In genomic region chr17:47903846-47904680, GRCm38 (mm10) we compare ENCODE assay signal across 10 mouse cellular contexts. TPM values are rescaled to one million over a fixed set of nuclear protein-coding genes. Genes with fewer than 3 reads are reported as not detected.
DNase-seq lines count a peak whose midpoint lies in the region; ATAC-seq lines count a peak whose summit lies in the region.
"Had no signal": no experiment of that assay in that cellular context is flagged by ENCODE, and none has a peak within 500 bp of the region (broad histone marks: within the 10 kb centered on the region; RNA-seq: fewer than 3 reads in every experiment).

No protein-coding gene starts in this region.

- H3K36me3 ChIP-seq in kidney, embryonic 14.5 days (ENCODE audit: control insufficient read depth, insufficient read depth, low read length): peaks cover 33% of the 10 kb centered on the region
- H3K36me3 ChIP-seq in embryonic facial prominence, embryonic 10.5 days (replicated peaks): peaks cover 70% of the 10 kb centered on the region
- H3K36me3 ChIP-seq in hindbrain, embryonic 12.5 days: 0 out of 2 replicates have a peak, but pooled peaks cover 5% of the 10 kb centered on the region
- H3K36me3 ChIP-seq in midbrain, embryonic 14.5 days (ENCODE audit: control insufficient read depth, insufficient read depth, low read length): peaks cover 5% of the 10 kb centered on the region; the same call in 1 of the 2 replicates

- H3K9me3 ChIP-seq in kidney, embryonic 14.5 days (ENCODE audit: control insufficient read depth, low read length): no peaks in the 10 kb centered on the region
- no peaks in the 10 kb centered on the region for H3K9me3 ChIP-seq in embryonic facial prominence, embryonic 10.5 days
- H3K9me3 ChIP-seq in hindbrain, embryonic 12.5 days (replicated peaks): no peaks in the 10 kb centered on the region
- H3K9me3 ChIP-seq in midbrain, embryonic 14.5 days (ENCODE audit: control insufficient read depth, low read length): no peaks in the 10 kb centered on the region

- no peak for DNase-seq in kidney, postnatal 25 days
- DNase-seq in embryonic facial prominence, embryonic 10.5 days (ENCODE audit: low spot score): peak; percentile 52
- DNase-seq in midbrain, embryonic 14.5 days: no peak
- no peak for DNase-seq in T-cell, adult 2 months (ENCODE audit: low spot score)
- no peak for DNase-seq in left cerebral cortex, adult 18-20 months (ENCODE audit: low spot score in 2 of 2)
- DNase-seq in heart, postnatal 4 days: no peak
- DNase-seq: cerebellum, adult 9-10 months; lung, postnatal 4 days had no signal

- no peak for ATAC-seq in kidney, embryonic 14.5 days (ENCODE audit: low FRiP score, low TSS enrichment)
- no peak for ATAC-seq in hindbrain, embryonic 12.5 days (ENCODE audit: low FRiP score)
- 0 out of 2 replicates have a peak, but pooled peaks have one; percentile 4 for ATAC-seq in midbrain, embryonic 14.5 days (ENCODE audit: low FRiP score, low TSS enrichment)

- WGBS in kidney, embryonic 14.5 days: 28% methylated on average over 35 of the region's 35 CpGs
- 24% methylated on average over 35 of the region's 35 CpGs for WGBS in embryonic facial prominence, embryonic 10.5 days
- 22% methylated on average over 35 of the region's 35 CpGs for WGBS in hindbrain, embryonic 12.5 days
- WGBS in midbrain, embryonic 14.5 days: 22% methylated on average over 35 of the region's 35 CpGs

- 0 out of 2 replicates have a peak overlapping the region, but pooled peaks have one; percentile 3 for H3K4me3 ChIP-seq in kidney, embryonic 14.5 days (ENCODE audit: low read length)
- peak overlapping the region; percentile 39 for H3K4me3 ChIP-seq in embryonic facial prominence, embryonic 10.5 days
- no peak overlapping the region for H3K4me3 ChIP-seq in hindbrain, embryonic 12.5 days
- 0 out of 2 replicates have a peak overlapping the region, but pooled peaks have one; percentile 22 for H3K4me3 ChIP-seq in midbrain, embryonic 14.5 days (replicated peaks; ENCODE audit: low read depth, low read length)

- 0 out of 2 replicates have a peak overlapping the region, but pooled peaks have one; percentile 23 for H3K9ac ChIP-seq in kidney, embryonic 14.5 days (ENCODE audit: low read depth, low read length)
- no peak overlapping the region for H3K9ac ChIP-seq in hindbrain, embryonic 12.5 days
- no peak overlapping the region; the same call in 1 of the 2 replicates for H3K9ac ChIP-seq in midbrain, embryonic 14.5 days (replicated peaks; ENCODE audit: low read length)

- H3K27ac ChIP-seq in kidney, embryonic 14.5 days (ENCODE audit: low read depth, low read length): no peak overlapping the region
- peak overlapping the region; percentile 61 for H3K27ac ChIP-seq in embryonic facial prominence, embryonic 10.5 days (replicated peaks)
- no peak overlapping the region for H3K27ac ChIP-seq in hindbrain, embryonic 12.5 days
- H3K27ac ChIP-seq in midbrain, embryonic 14.5 days (replicated peaks; ENCODE audit: low read depth, low read length): no peak overlapping the region

- H3K4me1 ChIP-seq in kidney, embryonic 14.5 days (ENCODE audit: control insufficient read depth, insufficient read depth, low read length): peaks cover 48% of the 10 kb centered on the region
- peaks cover 80% of the 10 kb centered on the region for H3K4me1 ChIP-seq in embryonic facial prominence, embryonic 10.5 days
- peaks cover 50% of the 10 kb centered on the region for H3K4me1 ChIP-seq in hindbrain, embryonic 12.5 days
- H3K4me1 ChIP-seq in midbrain, embryonic 14.5 days (ENCODE audit: control insufficient read depth, insufficient read depth, low read length): peaks cover 34% of the 10 kb centered on the region

- no peaks in the 10 kb centered on the region for H3K27me3 ChIP-seq in kidney, embryonic 14.5 days (ENCODE audit: control insufficient read depth, insufficient read depth, low read length)
- no peaks in the 10 kb centered on the region for H3K27me3 ChIP-seq in embryonic facial prominence, embryonic 10.5 days (replicated peaks; ENCODE audit: low read depth, poor library complexity, severe bottlenecking)
- peaks cover 9% of the 10 kb centered on the region; the same call in 1 of the 2 replicates for H3K27me3 ChIP-seq in hindbrain, embryonic 12.5 days
- H3K27me3 ChIP-seq in midbrain, embryonic 14.5 days (ENCODE audit: control insufficient read depth, insufficient read depth, low read length): no peaks in the 10 kb centered on the region

- H3K4me2 ChIP-seq in kidney, embryonic 14.5 days (replicated peaks; ENCODE audit: low read depth, low read length): peak overlapping the region; percentile 22; the same call in 1 of the 2 replicates
- peak overlapping the region; percentile 39 for H3K4me2 ChIP-seq in hindbrain, embryonic 12.5 days (replicated peaks)
- H3K4me2 ChIP-seq in midbrain, embryonic 14.5 days (ENCODE audit: low read length): peak overlapping the region; percentile 47

RNA-seq across cellular contexts. Expression of gene Foxp4, which starts 20.4 kb away (rescaled TPM):
- 23.9 and 25.4 TPM in 2 replicates for polyA plus RNA-seq in kidney, embryonic 14.5 days (2014; fragmentation: Nextera tagmentation; extraction: Ambion mirVana)
- polyA plus RNA-seq in embryonic facial prominence, embryonic 10.5 days (2016; fragmentation: Nextera tagmentation; extraction: Ambion mirVana): 26.9 and 28.1 TPM in 2 replicates
- 40.6 and 41.7 TPM in 2 replicates for polyA plus RNA-seq in hindbrain, embryonic 12.5 days (2016; fragmentation: Nextera tagmentation; extraction: Ambion mirVana)
- 40.6 and 40.9 TPM in 2 replicates for polyA plus RNA-seq in midbrain, embryonic 14.5 days (2014; fragmentation: Nextera tagmentation; extraction: Ambion mirVana)
- total RNA-seq in left cerebral cortex, adult 18-20 months (2021): 10 to 100 TPM; 47.6 to 47.8 TPM
- total RNA-seq in heart, postnatal 4 days (2021): 10 to 100 TPM; 18.1 to 19.6 TPM
